Mouse (Mus musculus): ENCODE results near the gene Prpf4. TPM values are rescaled to one million over a fixed set of nuclear protein-coding genes. Genes with fewer than 3 reads are reported as not detected.

Gene Prpf4
- polyA plus RNA-seq, 1 experiment from 2014 or later, result 12.6 TPM

DNA sequence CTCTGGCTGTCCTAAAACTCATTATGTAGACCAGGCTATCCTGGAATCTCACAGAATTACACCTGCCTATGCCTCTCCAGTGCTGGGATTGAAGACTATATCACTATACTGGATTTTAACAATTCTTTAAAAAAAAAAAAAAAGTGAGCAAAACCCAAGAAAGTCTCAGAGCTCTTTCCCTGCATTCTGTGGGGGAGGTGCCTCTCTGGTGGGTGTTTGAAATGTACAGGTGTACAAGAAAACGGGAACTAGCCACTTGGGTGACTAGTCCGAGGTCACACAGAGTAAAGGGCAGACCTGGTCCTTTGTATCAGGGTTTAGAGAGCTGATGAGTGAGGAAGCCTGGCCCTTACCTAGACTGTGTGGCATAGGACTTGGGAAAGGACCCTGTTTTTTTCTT lies 46.2 kb upstream of the Prpf4 start:
- H3K9ac ChIP-seq (ENCODE audit: low read length), result no peak overlapping the region
- H3K36me3 ChIP-seq (ENCODE audit: control insufficient read depth, insufficient read depth, low read length), result 0 out of 2 replicates have a peak, but pooled peaks cover 3% of the 10 kb centered on the region
- no peak for ATAC-seq (ENCODE audit: insufficient number of reproducible peaks, insufficient read depth, low FRiP score, low read depth)
- H3K9me3 ChIP-seq (ENCODE audit: control insufficient read depth, low read length), result no peaks in the 10 kb centered on the region
- no peaks in the 10 kb centered on the region for H3K27me3 ChIP-seq (ENCODE audit: control insufficient read depth, insufficient read depth, low read length)
- 73% methylated on average over 2 of the region's 2 CpGs for WGBS
- no peak overlapping the region for H3K4me2 ChIP-seq (ENCODE audit: low read length)
- H3K27ac ChIP-seq (replicated peaks in 1 of 2; ENCODE audit: control insufficient read depth in 1 of 2, insufficient read depth in 1 of 2, low read depth in 2 of 2, low read length in 2 of 2), result no peak overlapping the region
- peaks cover 0 to 15% of the 10 kb centered on the region in 2 experiments; a peak in 3 of 4 replicates for H3K4me1 ChIP-seq (ENCODE audit: control insufficient read depth in 2 of 2, insufficient read depth in 2 of 2, low read length in 2 of 2)
- H3K4me3 ChIP-seq (ENCODE audit: control insufficient read depth in 1 of 2, insufficient read depth in 1 of 2, low read depth in 1 of 2, low read length in 2 of 2), result no peak overlapping the region

DNA sequence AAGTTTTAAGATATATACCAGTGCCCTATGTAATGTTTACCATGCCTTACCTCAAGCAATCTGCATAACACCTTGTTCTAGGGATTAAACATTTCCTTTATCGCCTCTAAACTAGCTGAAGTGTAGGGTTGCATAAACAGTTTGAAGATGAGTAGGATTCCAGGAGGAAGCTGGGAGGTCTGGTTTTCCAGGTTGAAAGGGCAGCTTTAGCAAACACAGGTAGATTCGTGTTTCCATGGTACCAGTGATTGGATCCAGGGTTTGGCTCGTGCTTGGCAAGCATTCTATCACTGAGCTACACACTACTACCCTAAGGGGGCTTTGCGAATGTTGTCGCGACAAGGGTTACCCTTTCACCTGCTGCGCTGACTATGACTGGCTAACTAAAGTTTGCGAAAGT lies 44.3 kb upstream of the Prpf4 start:
- no peaks in the 10 kb centered on the region for H3K9me3 ChIP-seq (ENCODE audit: control insufficient read depth, low read length)
- no peaks in the 10 kb centered on the region for H3K27me3 ChIP-seq (ENCODE audit: control insufficient read depth, insufficient read depth, low read length)
- H3K27ac ChIP-seq (replicated peaks in 1 of 2; ENCODE audit: control insufficient read depth in 1 of 2, insufficient read depth in 1 of 2, low read depth in 2 of 2, low read length in 2 of 2), result no peak overlapping the region
- 90% methylated on average over 8 of the region's 8 CpGs for WGBS
- H3K4me1 ChIP-seq (ENCODE audit: control insufficient read depth in 2 of 2, insufficient read depth in 2 of 2, low read length in 2 of 2), result peaks cover 0 to 19% of the 10 kb centered on the region in 2 experiments; a peak in 2 of 4 replicates
- no peak overlapping the region for H3K4me2 ChIP-seq (ENCODE audit: low read length)
- no peak overlapping the region for H3K9ac ChIP-seq (ENCODE audit: low read length)
- no peak overlapping the region for H3K4me3 ChIP-seq (ENCODE audit: control insufficient read depth in 1 of 2, insufficient read depth in 1 of 2, low read depth in 1 of 2, low read length in 2 of 2)
- no peak for ATAC-seq (ENCODE audit: insufficient number of reproducible peaks, insufficient read depth, low FRiP score, low read depth)
- H3K36me3 ChIP-seq (ENCODE audit: control insufficient read depth, insufficient read depth, low read length), result no peaks in the 10 kb centered on the region

DNA sequence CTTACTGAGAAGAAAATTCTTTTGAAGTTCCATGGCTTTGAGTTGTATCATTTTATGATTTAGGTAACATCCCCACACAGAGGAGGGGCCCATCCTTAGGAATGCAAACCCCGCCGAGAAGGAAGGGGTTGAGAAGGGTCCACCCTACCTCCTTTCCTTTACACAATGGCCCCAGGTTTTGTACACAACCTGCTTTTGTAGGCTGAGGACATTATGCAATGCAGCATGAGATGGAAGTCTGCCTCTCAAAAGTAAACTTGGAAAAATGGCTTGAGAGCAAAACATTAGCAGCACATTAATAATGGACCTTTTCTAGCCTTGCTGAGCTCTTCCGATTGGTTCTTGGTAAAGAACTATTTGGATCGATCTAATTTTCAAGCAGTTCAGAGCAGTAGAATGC lies 42.3 kb upstream of the Prpf4 start:
- WGBS, result 79% methylated on average over 4 of the region's 4 CpGs
- H3K4me3 ChIP-seq (ENCODE audit: control insufficient read depth in 1 of 2, insufficient read depth in 1 of 2, low read depth in 1 of 2, low read length in 2 of 2), result no peak overlapping the region
- no peaks in the 10 kb centered on the region for H3K9me3 ChIP-seq (ENCODE audit: control insufficient read depth, low read length)

DNA sequence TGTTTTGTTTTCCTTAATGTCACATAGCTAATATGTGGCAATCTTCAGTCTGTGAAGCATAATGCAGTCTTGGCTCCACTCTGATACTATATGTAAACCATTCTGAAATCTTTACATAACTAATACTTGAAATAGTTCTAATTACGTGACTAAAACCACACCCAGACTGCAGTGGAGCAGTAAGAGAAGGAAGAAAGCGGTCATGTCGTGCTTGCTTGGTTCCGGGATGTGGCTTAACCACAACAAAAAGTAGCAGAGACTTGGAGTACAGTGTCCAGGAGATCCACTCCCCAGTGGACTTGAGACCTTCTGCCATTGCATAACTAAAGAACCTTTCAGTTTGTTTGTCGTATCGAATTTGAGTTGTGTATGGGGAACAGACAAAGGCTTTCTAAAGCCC lies 41.0 kb upstream of the Prpf4 start:
- H3K36me3 ChIP-seq (ENCODE audit: control insufficient read depth, insufficient read depth, low read length), result no peaks in the 10 kb centered on the region
- ATAC-seq (ENCODE audit: insufficient number of reproducible peaks, insufficient read depth, low FRiP score, low read depth), result no peak

More for the DNA sequence above, 42.3 kb upstream of the Prpf4 start:
- H3K27ac ChIP-seq (replicated peaks in 1 of 2; ENCODE audit: control insufficient read depth in 1 of 2, insufficient read depth in 1 of 2, low read depth in 2 of 2, low read length in 2 of 2), result no peak overlapping the region
- H3K4me1 ChIP-seq (ENCODE audit: control insufficient read depth in 2 of 2, insufficient read depth in 2 of 2, low read length in 2 of 2), result peaks cover 3 to 25% of the 10 kb centered on the region in 2 experiments
- ATAC-seq (ENCODE audit: insufficient number of reproducible peaks, insufficient read depth, low FRiP score, low read depth), result no peak
- no peak overlapping the region for H3K9ac ChIP-seq (ENCODE audit: low read length)
- H3K27me3 ChIP-seq (ENCODE audit: control insufficient read depth, insufficient read depth, low read length), result no peaks in the 10 kb centered on the region
- H3K4me2 ChIP-seq (ENCODE audit: low read length), result no peak overlapping the region
- H3K36me3 ChIP-seq (ENCODE audit: control insufficient read depth, insufficient read depth, low read length), result no peaks in the 10 kb centered on the region

GRCm38 (mm10) chr4:62369091-62369490 lies 39.5 kb upstream of the Prpf4 start:
- no peak overlapping the region for H3K4me3 ChIP-seq (ENCODE audit: control insufficient read depth in 1 of 2, insufficient read depth in 1 of 2, low read depth in 1 of 2, low read length in 2 of 2)
- H3K36me3 ChIP-seq (ENCODE audit: control insufficient read depth, insufficient read depth, low read length), result no peaks in the 10 kb centered on the region
- H3K4me1 ChIP-seq (ENCODE audit: control insufficient read depth in 2 of 2, insufficient read depth in 2 of 2, low read length in 2 of 2), result peaks cover 9 to 35% of the 10 kb centered on the region in 2 experiments
- H3K27me3 ChIP-seq (ENCODE audit: control insufficient read depth, insufficient read depth, low read length), result no peaks in the 10 kb centered on the region
- WGBS, result 14% methylated on average over 3 of the region's 3 CpGs
- H3K4me2 ChIP-seq (ENCODE audit: low read length), result no peak overlapping the region
- no peaks in the 10 kb centered on the region for H3K9me3 ChIP-seq (ENCODE audit: control insufficient read depth, low read length)
- 0 out of 2 replicates have a peak overlapping the region, but pooled peaks have one; percentile 3 for H3K9ac ChIP-seq (ENCODE audit: low read length)
- ATAC-seq (ENCODE audit: insufficient number of reproducible peaks, insufficient read depth, low FRiP score, low read depth), result no peak
- no peak overlapping the region for H3K27ac ChIP-seq (replicated peaks in 1 of 2; ENCODE audit: control insufficient read depth in 1 of 2, insufficient read depth in 1 of 2, low read depth in 2 of 2, low read length in 2 of 2)

More for the DNA sequence above, 41.0 kb upstream of the Prpf4 start:
- 91% methylated on average over 6 of the region's 6 CpGs for WGBS
- Histone ChIP-seq H3K4me3 (ENCODE audit: control insufficient read depth in 1 of 2, insufficient read depth in 1 of 2, low read depth in 1 of 2, low read length in 2 of 2) (no peak overlapping the region), H3K9ac (ENCODE audit: low read length) (no peak overlapping the region), H3K4me2 (ENCODE audit: low read length) (no peak overlapping the region), H3K4me1 (ENCODE audit: control insufficient read depth in 2 of 2, insufficient read depth in 2 of 2, low read length in 2 of 2) (peaks cover 5 to 28% of the 10 kb centered on the region in 2 experiments), H3K27ac (replicated peaks in 1 of 2; ENCODE audit: control insufficient read depth in 1 of 2, insufficient read depth in 1 of 2, low read depth in 2 of 2, low read length in 2 of 2) (no peak overlapping the region), H3K27me3 (ENCODE audit: control insufficient read depth, insufficient read depth, low read length) (no peaks in the 10 kb centered on the region), H3K9me3 (ENCODE audit: control insufficient read depth, low read length) (no peaks in the 10 kb centered on the region)

DNA sequence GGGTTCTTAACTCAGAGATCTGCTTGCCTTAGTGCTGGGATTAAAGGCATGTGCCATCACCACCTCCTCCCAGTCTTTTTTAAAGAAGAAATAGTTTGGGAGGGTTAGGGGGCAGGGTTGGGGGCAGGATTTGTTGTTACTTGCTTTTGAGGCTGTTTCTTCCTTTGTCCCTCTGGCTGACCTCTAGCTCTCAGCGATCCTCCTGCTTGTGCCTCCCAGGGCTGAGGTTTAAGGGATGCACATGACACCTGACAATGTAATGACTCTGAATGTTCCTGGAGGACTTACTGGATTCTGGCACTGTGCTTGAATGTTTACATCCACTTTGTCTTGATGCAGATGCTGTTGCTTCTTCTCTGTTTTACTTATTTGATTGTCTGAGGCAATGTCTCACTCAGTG lies 36.2 kb upstream of the Prpf4 start:
- Histone ChIP-seq H3K4me1 (ENCODE audit: control insufficient read depth in 2 of 2, insufficient read depth in 2 of 2, low read length in 2 of 2) (peaks cover 9 to 44% of the 10 kb centered on the region in 2 experiments), H3K9me3 (ENCODE audit: control insufficient read depth, low read length) (no peaks in the 10 kb centered on the region), H3K27ac (replicated peaks in 1 of 2; ENCODE audit: control insufficient read depth in 1 of 2, insufficient read depth in 1 of 2, low read depth in 2 of 2, low read length in 2 of 2) (no peak overlapping the region), H3K36me3 (ENCODE audit: control insufficient read depth, insufficient read depth, low read length) (no peaks in the 10 kb centered on the region), H3K4me3 (ENCODE audit: control insufficient read depth in 1 of 2, insufficient read depth in 1 of 2, low read depth in 1 of 2, low read length in 2 of 2) (no peak overlapping the region), H3K9ac (ENCODE audit: low read length) (no peak overlapping the region), H3K4me2 (ENCODE audit: low read length) (no peak overlapping the region), H3K27me3 (ENCODE audit: control insufficient read depth, insufficient read depth, low read length) (no peaks in the 10 kb centered on the region)
- WGBS, result 50% methylated on average over 1 of the region's 1 CpGs
- ATAC-seq (ENCODE audit: insufficient number of reproducible peaks, insufficient read depth, low FRiP score, low read depth), result no peak

- Histone ChIP-seq H3K36me3 (ENCODE audit: control insufficient read depth, insufficient read depth, low read length) (no peaks in the 10 kb centered on the region), H3K9ac (ENCODE audit: low read length) (no peak overlapping the region), H3K4me1 (ENCODE audit: control insufficient read depth in 2 of 2, insufficient read depth in 2 of 2, low read length in 2 of 2) (peaks cover 9 to 44% of the 10 kb centered on the region in 2 experiments), H3K4me3 (ENCODE audit: control insufficient read depth in 1 of 2, insufficient read depth in 1 of 2, low read depth in 1 of 2, low read length in 2 of 2) (no peak overlapping the region), H3K27ac (replicated peaks in 1 of 2; ENCODE audit: control insufficient read depth in 1 of 2, insufficient read depth in 1 of 2, low read depth in 2 of 2, low read length in 2 of 2) (no peak overlapping the region), H3K9me3 (ENCODE audit: control insufficient read depth, low read length) (no peaks in the 10 kb centered on the region), H3K27me3 (ENCODE audit: control insufficient read depth, insufficient read depth, low read length) (no peaks in the 10 kb centered on the region), H3K4me2 (ENCODE audit: low read length) (no peak overlapping the region)
- ATAC-seq (ENCODE audit: insufficient number of reproducible peaks, insufficient read depth, low FRiP score, low read depth), result no peak
- WGBS, result 85% methylated on average over 9 of the region's 9 CpGs
Measured at GRCm38 (mm10) chr4:62372818-62373520, 35.6 kb upstream of the Prpf4 start.

DNA sequence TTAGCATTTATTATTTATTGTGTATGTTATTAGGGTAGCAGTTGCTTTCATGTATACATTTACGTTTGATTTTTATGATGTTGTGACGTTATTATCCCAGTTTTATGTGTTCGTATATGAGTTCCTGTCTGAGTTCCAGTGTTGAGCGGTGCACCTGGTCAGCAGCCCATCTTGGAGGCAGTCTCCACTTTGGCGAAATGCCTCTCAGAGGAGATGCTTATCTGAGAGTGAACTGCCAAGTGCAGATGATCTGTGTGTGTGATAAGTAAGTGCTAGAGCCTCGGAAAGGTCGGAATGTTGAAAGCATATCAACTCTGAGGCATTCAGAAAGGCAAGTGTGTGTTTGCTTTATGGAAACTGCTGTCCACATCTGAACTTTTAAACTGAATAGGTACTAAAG lies 34.9 kb upstream of the Prpf4 start:
- Histone ChIP-seq H3K9ac (ENCODE audit: low read length) (no peak overlapping the region), H3K27ac (replicated peaks in 1 of 2; ENCODE audit: control insufficient read depth in 1 of 2, insufficient read depth in 1 of 2, low read depth in 2 of 2, low read length in 2 of 2) (no peak overlapping the region), H3K36me3 (ENCODE audit: control insufficient read depth, insufficient read depth, low read length) (no peaks in the 10 kb centered on the region), H3K4me2 (ENCODE audit: low read length) (no peak overlapping the region), H3K27me3 (ENCODE audit: control insufficient read depth, insufficient read depth, low read length) (no peaks in the 10 kb centered on the region), H3K4me3 (ENCODE audit: control insufficient read depth in 1 of 2, insufficient read depth in 1 of 2, low read depth in 1 of 2, low read length in 2 of 2) (no peak overlapping the region), H3K9me3 (ENCODE audit: control insufficient read depth, low read length) (no peaks in the 10 kb centered on the region), H3K4me1 (ENCODE audit: control insufficient read depth in 2 of 2, insufficient read depth in 2 of 2, low read length in 2 of 2) (peaks cover 11 to 46% of the 10 kb centered on the region in 2 experiments)
- WGBS, result 62% methylated on average over 7 of the region's 7 CpGs
- ATAC-seq (ENCODE audit: insufficient number of reproducible peaks, insufficient read depth, low FRiP score, low read depth), result no peak
